Mouse (Mus musculus): ENCODE measurements around the gene Fam120a. TPM values are rescaled to one million over a fixed set of nuclear protein-coding genes. Genes with fewer than 3 reads are reported as not detected.

Fam120a gene
- total and polyA plus RNA-seq, 3 experiments: 66.2 to 119 (median 82.7) TPM

DNA sequence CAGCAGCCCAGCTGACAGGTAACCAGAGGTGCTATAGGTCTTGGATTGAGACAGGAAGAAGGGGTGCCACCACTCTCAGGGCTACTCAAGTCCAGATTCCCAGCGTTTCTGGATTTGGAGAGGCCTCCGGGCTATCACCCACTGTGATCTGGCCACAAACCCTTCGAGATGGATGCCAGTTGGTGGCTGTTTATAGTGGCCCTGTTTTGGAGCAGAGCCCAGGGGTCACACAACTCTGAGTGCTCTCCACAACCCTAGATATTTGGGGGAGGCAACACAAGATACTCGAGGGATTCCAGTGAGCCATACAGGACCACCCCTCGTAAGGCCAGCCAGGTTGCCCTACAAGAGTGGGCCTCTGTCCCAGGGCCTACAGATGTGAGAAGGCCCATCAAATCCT is 98.7 kb downstream of the Fam120a start:
- no peak for DNase-seq (ENCODE audit: low read depth, low spot score)
- peak overlapping the region; percentile 91 for H3K9ac ChIP-seq (ENCODE audit: control insufficient read depth, low read depth, low read length, poor library complexity, severe bottlenecking)
- H3K4me1 ChIP-seq (ENCODE audit: control insufficient read depth in 1 of 2, insufficient read depth in 2 of 2, low read length in 2 of 2): peaks cover 11 to 22% of the 10 kb centered on the region in 2 experiments
- H3K9me3 ChIP-seq (replicated peaks; ENCODE audit: insufficient read depth, low read length): no peaks in the 10 kb centered on the region
- no peak for TF ChIP-seq MYC (IDR thresholded peaks at IDR 0.05; ENCODE audit: low read depth, low read length)
- no peak for TF ChIP-seq ZC3H11A (IDR thresholded peaks at IDR 0.05; ENCODE audit: low read depth, low read length)
- no peak for TF ChIP-seq JUND (IDR thresholded peaks at IDR 0.05; ENCODE audit: low read depth, low read length)
- no peak for TF ChIP-seq ZMIZ1 (IDR thresholded peaks at IDR 0.05; ENCODE audit: low read depth, low read length)
- no peak for TF ChIP-seq NELFE (IDR thresholded peaks at IDR 0.05; ENCODE audit: low read depth, low read length)
- no peak for TF ChIP-seq UBTF (IDR thresholded peaks at IDR 0.05; ENCODE audit: borderline replicate concordance, insufficient read depth, low read depth, low read length)
- no peak for TF ChIP-seq MEF2A (IDR thresholded peaks at IDR 0.05; ENCODE audit: extremely low read depth, insufficient replicate concordance, low read depth, low read length, poor library complexity, severe bottlenecking)
- no peak for TF ChIP-seq CTCF (IDR thresholded peaks at IDR 0.05 in 2 of 3, conservative IDR thresholded peaks at IDR 0.05 in 1 of 3; ENCODE audit: control insufficient read depth in 1 of 3, insufficient read depth in 1 of 3, low read depth in 2 of 3, low read length in 3 of 3, poor library complexity in 1 of 3, severe bottlenecking in 1 of 3)
- no peak for TF ChIP-seq E2F4 (IDR thresholded peaks at IDR 0.05; ENCODE audit: borderline replicate concordance, low read depth, low read length)
- TF ChIP-seq ZNF384 (IDR thresholded peaks at IDR 0.05; ENCODE audit: low read depth, low read length): no peak
- TF ChIP-seq USF1 (IDR thresholded peaks at IDR 0.05; ENCODE audit: low read depth, low read length): no peak
- no peak for TF ChIP-seq EP300 (IDR thresholded peaks at IDR 0.05; ENCODE audit: low read depth in 1 of 2, low read length in 2 of 2)
- no peak for TF ChIP-seq MYB (IDR thresholded peaks at IDR 0.05; ENCODE audit: low read depth, low read length)
- no peak for TF ChIP-seq MXI1 (IDR thresholded peaks at IDR 0.05; ENCODE audit: low read depth, low read length)
- H3K27ac ChIP-seq (ENCODE audit: control insufficient read depth, low read depth, low read length): no peak overlapping the region
- H3K36me3 ChIP-seq (ENCODE audit: control insufficient read depth in 1 of 2, insufficient read depth in 2 of 2, low read length in 2 of 2): peaks cover 0 to 5% of the 10 kb centered on the region in 2 experiments; a peak in 1 of 4 replicates
- H3K79me2 ChIP-seq (ENCODE audit: control insufficient read depth, insufficient read depth, low read length, poor library complexity): peaks cover 61% of the 10 kb centered on the region
- H3K4me3 ChIP-seq (ENCODE audit: control insufficient read depth in 1 of 2, insufficient read depth in 1 of 2, low read depth in 2 of 2, low read length in 2 of 2): peak overlapping the region; percentile 81 to 96
- no peaks in the 10 kb centered on the region for H3K27me3 ChIP-seq (ENCODE audit: control insufficient read depth in 1 of 2, insufficient read depth in 2 of 2, low read length in 2 of 2)

DNA sequence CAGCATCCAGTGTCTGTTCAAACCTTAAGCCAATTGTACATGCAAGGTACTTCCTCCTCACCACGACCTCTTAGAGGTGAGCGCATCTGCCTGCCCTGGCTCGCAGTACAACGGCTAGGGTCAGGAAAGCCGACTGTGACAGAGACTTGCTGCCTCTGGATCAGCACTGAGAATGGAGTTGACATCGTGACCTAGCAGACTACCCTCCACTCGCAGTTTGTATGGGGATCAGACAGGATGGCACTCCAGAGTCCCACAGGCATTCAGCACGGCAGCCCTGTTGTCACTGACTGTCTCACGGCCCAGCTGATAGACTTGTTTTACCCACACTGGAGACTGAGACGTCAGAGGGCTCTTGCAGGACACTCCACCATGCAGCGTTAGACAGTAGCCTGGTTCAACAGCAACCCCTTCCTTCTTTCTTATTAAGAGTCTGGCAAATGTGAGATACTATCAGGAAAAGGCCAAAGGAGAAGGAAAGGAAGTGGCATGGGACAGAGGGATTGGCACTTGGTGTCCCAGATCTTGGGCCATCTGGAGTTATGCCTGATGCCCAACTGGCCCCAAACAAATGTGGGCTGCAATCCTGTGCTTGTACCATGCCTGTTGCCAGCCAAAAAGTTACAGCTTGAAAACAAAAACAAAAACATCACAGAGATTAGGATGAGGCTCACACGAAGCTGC is 103.0 kb downstream of the Fam120a start:
- Histone ChIP-seq H3K4me3 (ENCODE audit: control insufficient read depth in 1 of 2, insufficient read depth in 1 of 2, low read depth in 2 of 2, low read length in 2 of 2) (no peak overlapping the region), H3K36me3 (ENCODE audit: control insufficient read depth in 1 of 2, insufficient read depth in 2 of 2, low read length in 2 of 2) (peaks cover 0 to 6% of the 10 kb centered on the region in 2 experiments; a peak in 2 of 4 replicates), H3K9ac (ENCODE audit: control insufficient read depth, low read depth, low read length, poor library complexity, severe bottlenecking) (no peak overlapping the region), H3K79me2 (ENCODE audit: control insufficient read depth, insufficient read depth, low read length, poor library complexity) (peaks cover 64% of the 10 kb centered on the region), H3K27me3 (ENCODE audit: control insufficient read depth in 1 of 2, insufficient read depth in 2 of 2, low read length in 2 of 2) (no peaks in the 10 kb centered on the region), H3K9me3 (replicated peaks; ENCODE audit: insufficient read depth, low read length) (no peaks in the 10 kb centered on the region), H3K4me1 (ENCODE audit: control insufficient read depth in 1 of 2, insufficient read depth in 2 of 2, low read length in 2 of 2) (peaks cover 11 to 19% of the 10 kb centered on the region in 2 experiments; a peak in 3 of 4 replicates), H3K27ac (ENCODE audit: control insufficient read depth, low read depth, low read length) (no peak overlapping the region)
- TF ChIP-seq MAX (IDR thresholded peaks at IDR 0.05; ENCODE audit: low read length) (no peak), EP300 (IDR thresholded peaks at IDR 0.05; ENCODE audit: low read depth in 1 of 2, low read length in 2 of 2) (no peak), ETS1 (IDR thresholded peaks at IDR 0.05; ENCODE audit: low read depth, low read length) (no peak)
- no peak for DNase-seq (ENCODE audit: low read depth, low spot score)

Data from MEL (cell line).